Mouse (Mus musculus) 3134 (cell line): Measurements from ENCODE around the gene Prdm16.

Source experiments
- DNase-seq: peaks from one replicate; pipeline ENCODE4 v3.0.0-alpha.2; 2011; ENCODE audit warnings: low spot score; ENCODE audit not compliant: insufficient read length; ENCODE audit errors: extremely low read depth

The Prdm16 gene

DNA sequence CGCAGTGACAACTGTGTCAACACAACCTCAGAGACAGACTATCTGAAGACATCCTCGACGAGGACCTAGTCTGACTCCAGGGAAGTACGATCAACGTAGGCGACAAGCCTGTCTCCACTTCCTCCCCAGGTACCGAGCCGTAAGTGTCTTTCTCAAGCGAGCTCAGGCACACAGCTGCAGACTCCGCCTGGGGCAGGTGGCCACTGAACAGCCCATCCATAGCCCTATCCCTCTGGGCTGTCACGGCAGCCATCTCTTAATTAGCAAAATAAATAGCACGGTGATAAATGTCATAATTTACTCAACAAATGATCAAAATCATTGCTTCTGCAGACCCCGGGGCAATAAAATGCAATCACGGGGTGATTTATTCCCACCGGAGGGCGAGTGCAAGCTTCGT lies 112.8 kb downstream of the Prdm16 start:
- no peak for DNase-seq

DNA sequence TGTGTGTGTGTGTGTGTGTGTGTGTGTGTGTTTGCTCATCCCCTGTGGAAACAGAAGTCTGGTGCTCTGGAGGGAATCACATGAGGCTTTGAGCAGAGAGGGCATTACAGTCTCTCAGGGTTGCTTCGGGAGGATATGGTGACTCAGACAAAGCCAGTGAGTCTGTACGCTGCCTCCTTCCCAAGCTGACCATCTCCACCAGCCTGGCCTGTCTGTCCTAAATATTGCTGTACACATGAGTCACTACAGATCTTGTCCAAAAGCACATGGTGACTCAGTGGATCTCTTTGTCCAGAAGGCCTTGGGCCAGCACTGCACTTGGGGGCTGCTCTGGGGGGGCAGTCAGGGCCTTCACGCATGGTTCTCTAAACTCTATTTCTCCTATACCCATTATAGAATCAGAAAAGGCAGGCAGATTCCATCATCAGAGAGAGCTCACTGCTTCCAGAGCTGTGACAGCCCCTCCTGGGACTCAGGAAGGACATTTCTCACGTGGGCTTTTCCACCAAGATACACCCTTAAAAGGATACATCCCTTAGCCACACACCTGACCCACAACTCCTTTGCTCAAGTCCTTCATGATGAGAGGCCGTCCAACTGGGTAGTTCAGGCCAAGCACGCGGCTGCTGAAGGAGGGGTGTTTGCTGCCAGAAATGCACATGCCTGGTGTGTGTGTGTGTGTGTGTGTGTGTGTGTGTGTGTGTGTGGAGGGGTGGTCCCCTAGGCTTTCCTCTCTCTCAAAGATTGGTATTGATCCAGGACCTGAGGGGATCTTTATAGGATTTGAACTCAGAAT lies 114.6 kb downstream of the Prdm16 start:
- DNase-seq: peak; percentile 61

GRCm38 (mm10) chr4:154519470-154520037 lies 117.1 kb downstream of the Prdm16 start:
- peak; percentile 40 for DNase-seq

DNA sequence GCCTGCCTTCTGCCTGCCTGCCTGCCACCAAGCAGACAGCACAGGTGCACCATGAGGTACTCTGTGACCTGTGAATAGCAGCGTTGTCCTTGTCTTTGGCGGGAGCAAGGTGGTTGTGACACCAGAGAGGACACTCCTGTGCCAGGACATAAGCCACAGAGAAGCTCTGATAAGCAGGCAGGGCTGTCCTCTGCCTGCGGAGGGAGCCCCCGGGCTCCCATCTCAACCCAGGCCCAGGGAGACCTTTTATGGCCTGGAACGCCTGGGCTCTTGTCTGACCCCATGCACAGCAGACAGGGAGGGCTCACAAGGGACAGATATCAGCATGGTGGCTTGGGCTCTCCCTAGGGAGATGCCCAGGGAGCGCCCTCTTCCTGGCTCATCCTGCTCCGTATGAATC lies 118.7 kb downstream of the Prdm16 start:
- peak; percentile 66 for DNase-seq

DNA sequence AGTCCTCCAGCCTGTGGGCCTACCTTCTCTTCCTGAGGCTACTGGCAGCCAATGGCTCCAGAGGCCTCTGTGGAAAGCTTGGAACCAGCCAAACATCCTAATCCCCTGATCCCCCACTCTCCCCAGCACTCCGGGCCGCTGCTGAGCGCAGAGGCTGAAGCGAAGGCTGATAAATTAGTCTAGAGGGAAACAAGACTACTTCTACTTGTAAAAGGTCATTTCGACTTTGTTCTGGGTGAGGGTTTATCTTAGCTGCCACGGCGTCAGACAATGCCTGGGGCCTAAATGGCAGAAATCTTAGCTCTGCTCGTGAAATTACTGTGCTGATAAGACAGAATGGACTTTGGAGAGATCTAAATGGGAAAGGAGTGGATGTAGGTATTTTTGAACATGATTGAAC lies 120.2 kb downstream of the Prdm16 start:
- DNase-seq: no peak

- DNase-seq: no peak
Measured at GRCm38 (mm10) chr4:154513664-154514063, 123.0 kb downstream of the Prdm16 start.

- DNase-seq: no peak
Measured at GRCm38 (mm10) chr4:154512518-154513090, 124.1 kb downstream of the Prdm16 start.

DNA sequence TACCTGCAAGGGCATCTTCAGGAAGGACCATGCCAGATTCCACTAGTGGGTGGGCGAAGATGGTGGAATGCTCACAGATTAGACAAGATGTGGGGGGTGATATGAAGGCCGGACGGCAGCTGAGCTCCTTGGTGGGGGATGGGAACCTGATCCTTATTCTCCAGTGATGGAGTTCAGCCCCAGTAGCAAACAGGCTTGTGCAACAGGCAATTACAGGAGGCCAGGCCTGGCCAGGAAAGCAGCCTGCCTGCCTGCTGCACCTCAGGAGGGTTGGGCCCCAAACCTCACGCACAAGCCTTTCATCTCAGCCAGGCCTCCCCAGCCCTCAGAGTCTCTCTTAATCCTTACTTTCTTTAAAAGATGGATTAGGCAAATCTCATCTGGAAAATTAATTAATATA lies 124.9 kb downstream of the Prdm16 start:
- DNase-seq: no peak

- no peak for DNase-seq
Measured at GRCm38 (mm10) chr4:154506774-154507435, 129.8 kb downstream of the Prdm16 start.

DNA sequence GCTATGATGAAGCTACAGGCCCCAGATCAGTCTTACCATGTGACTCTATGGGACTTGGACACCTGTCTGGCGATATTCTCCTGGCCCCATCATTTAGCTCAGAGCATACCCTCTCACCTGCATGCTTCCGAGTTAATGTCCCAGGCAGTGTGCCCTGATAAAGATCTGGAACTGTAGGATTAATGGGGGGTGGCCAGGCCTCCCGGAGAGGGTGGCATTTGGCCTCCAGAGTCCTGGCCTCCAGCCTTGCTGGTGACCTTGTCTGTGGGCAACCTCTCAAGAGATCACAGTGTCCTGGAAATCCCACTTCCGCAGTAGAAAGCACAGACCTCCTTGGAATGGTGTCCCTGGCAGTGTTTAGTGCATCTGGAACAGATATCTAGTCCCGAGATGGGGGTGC lies 131.4 kb downstream of the Prdm16 start:
- no peak for DNase-seq

DNA sequence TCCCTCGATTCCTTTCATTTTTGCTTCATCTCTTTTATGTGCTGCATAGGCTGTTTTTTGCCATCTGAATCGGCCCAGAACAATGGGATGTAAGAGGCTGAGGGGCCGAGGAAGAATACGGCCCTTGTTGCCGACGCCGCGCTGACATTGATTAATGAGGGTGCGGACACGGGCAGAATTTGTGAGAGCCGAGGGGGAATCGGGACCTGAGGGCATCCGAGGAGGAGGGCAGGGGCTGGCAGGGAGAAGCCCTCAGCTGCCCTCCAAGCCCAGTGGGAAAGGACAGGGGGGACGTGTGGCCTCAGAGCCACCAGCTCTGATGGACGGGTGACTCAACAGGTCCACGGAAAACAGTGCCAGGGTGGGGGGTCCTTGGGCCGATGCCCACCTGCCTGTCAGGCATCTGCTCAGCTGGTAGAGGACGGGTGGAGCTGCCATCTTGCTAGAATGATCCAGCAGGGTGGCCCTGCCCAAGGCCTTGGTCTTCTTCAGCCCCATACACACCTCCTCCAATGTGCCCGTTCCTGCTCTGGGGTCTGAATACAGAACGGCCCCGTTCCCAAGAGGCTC lies 133.3 kb downstream of the Prdm16 start:
- no peak for DNase-seq

DNA sequence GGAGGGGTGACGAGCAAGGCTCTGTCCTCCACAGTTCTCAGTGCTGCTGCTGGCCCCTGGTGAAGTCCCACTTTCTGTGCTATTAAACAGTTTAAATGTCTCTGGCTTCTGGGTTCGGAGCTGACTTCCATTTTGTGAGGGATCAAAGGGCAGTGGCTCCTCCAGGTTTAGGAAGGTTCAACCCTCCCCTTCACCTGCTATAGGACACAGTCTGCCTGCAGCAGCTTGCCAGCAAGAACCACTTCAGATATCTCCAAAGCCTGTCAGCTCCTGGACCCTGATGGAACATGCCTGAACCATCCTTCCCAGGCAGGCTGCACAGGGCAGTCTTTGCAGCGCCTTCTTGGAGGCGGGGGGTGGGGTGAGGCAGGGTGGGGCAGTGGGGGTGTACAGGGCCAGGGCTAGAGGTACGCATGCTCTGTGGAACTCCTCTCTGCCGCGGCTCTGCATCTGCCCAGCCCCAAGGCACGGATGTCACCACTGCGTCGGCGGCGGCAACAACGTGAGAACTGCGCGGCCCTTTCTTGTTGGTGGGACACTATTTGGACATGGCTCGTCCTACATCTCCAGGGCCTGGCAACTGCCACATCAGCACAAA lies 134.2 kb downstream of the Prdm16 start:
- DNase-seq: no peak

GRCm38 (mm10) chr4:154500695-154501094 lies 136.0 kb downstream of the Prdm16 start:
- DNase-seq: no peak

DNA sequence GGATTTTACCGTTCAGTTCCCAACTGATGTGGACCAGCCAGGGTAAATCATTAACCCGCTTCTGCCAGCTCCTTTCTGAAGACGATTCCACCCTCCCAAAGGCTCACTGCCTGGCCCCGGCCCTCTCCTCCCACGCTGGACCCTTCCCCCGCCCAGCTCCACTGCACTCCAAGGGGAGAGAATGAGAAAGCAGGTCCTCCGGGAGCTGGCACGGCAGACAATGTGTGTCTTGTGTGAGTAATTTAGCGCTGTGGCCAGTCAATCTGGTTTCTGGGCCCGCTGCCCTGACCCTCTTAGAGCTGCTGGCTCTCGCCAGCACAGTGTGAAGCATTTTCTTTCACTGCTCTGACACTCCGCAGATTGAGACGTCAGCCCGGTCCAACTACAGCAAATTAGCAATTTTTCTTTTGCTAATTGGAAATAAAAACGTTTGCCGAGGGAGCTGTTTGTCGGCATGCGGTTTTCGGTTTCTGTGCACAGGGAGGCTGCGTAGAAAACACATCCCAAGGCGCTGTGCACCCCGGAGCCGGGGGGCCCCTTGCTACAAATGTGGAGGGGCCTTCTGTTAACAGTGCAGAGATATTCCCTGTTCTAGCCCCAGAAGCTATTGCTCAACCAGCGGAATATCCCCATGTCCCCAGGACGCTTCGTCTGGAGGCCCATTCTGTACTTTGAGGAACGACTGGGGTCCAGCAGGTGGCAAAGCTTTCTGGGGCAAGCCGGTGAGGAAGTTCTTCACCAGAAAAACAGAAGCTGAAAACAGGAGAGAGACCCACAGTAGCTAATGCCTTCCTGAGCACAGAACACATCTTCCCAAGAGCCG lies 136.8 kb downstream of the Prdm16 start:
- DNase-seq: peak; percentile 58

GRCm38 (mm10) chr4:154497423-154498175 lies 139.1 kb downstream of the Prdm16 start:
- DNase-seq: no peak

- DNase-seq: peak; percentile 80
Measured at GRCm38 (mm10) chr4:154496991-154497390, 139.7 kb downstream of the Prdm16 start.

- DNase-seq: no peak
Measured at GRCm38 (mm10) chr4:154496522-154496921, 140.2 kb downstream of the Prdm16 start.

GRCm38 (mm10) chr4:154493996-154494395 lies 142.7 kb downstream of the Prdm16 start:
- no peak for DNase-seq

GRCm38 (mm10) chr4:154492714-154493121 lies 144.0 kb downstream of the Prdm16 start:
- no peak for DNase-seq
